Mouse (Mus musculus) CD4-positive, CD25-positive, alpha-beta regulatory T cell, adult 2 months (primary cell): ENCODE results near the gene Ano9.

Experiments
- DNase-seq: peaks from one replicate; pipeline ENCODE4 v3.0.0-alpha.2; 2012; ENCODE audit warnings: low read depth, low spot score

The Ano9 gene

DNA sequence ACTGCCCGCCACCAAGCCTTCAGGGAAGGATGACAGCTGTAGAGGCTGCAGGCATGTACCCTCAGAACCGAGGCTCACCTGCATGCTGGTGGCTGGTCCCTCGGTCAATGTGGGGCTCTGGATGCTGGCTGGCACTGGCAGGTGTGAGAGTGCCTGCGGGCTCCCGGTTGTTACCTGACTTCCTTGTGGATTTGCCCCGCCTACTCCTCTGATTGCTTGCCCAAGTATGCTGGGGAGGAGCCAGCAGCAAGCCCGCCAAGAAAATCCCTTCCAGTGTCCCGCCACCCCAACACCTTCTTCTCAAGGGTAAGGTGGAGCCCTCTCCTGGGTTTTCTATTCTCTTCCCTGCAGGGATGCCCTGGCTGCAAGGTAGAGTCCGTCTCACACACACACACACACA is at the start of gene Ano9:
Gene Ano9, minus strand, starts transcription at position 171 of the 400 bp plus-strand sequence.
- DNase-seq: no peak

DNA sequence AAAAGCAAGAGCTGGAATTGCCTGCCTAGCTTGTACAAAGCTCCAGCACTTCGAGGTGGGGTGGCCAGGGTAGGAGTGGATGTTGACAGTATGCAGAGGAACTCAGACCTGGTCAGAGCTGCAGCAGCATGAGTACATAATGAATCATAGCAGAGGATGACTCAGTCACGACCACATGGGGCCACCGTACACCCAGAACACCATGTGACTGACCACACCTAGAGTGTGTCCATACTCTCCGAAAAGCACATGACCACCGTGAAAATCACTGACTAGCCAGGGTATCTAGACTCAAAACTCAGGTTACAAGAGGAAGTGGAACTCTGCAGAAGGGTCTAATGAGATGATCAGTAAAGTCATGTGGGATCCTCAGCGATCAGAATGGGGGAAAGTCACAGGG is 47.2 kb upstream of the Ano9 start:
- DNase-seq: no peak

DNA sequence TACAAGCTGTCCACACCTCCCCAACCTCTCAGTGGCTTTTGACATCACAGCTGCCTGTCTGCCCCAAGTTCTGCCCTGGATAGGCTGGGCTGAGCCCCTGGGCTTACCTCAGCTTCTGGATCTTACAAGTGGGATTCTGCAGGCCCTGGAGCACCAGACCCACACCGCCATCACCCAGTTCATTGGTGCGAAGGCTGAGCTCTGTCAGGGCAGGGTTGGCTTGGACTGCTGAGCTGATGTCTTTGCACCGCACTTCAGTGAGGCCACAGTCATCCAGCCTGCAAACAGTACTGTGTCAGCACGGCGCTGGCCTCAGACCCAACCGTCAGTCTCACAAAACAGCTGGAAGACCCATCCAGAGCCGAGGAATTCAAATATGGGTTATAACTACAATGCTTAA is 46.8 kb upstream of the Ano9 start:
- no peak for DNase-seq

DNA sequence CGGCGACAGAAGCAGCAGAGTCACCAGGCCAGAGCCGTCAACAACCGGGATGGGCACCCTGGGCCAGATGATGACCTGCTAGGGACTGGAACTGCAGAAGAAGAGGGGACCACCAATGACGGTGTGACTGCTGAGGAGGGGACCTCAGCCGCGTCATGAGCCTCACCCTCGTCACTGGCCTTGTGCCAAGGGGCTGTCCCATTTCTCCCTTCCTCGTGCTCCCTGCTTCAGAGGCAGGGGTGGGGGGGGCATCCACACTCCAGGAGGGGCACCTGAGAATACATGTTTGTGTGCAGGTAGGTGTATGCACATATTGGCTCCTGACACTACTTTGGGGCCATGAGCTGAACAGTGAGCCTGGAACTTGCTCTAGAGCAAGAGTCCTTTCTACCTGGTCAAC is 37.8 kb upstream of the Ano9 start:
- DNase-seq: no peak

DNA sequence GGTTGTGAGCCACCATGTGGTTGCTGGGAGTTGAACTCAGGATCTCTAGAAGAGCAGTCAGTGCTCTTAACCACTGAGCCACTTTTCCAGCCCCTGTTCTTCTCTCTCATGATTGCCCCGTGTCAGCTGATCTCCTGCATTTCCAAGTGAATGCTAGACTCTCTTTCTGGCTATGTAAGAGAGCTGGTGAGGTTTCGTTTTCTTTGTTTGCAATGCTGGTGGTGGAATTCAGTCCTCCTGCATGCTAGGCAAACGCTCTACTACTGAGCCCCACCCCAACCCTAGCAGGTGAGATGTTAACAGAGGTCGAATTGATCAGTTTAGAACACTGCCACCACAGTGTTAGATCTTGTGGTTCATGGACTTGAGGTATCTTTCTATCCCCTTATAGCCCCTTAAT is 31.0 kb upstream of the Ano9 start:
- no peak for DNase-seq

DNA sequence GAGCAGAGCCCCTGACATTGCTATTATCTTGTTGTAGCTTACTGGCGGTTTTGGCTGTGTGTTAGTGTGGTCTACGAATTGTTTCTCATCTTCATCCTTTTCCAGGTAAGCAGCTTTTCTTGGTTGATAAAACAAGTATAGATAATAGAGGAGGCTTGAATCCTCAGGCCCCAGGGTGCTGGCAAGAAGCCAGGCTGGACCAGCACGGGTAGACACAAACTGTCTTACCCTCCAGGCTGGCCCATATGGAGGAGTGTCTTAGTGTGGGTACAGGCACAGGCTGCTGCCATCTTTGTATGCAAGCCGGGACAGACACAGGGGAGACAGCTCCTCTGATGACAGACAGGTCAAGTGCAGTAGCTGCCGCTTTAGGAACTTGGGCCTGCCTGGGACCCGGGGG is 29.4 kb upstream of the Ano9 start:
- no peak for DNase-seq

DNA sequence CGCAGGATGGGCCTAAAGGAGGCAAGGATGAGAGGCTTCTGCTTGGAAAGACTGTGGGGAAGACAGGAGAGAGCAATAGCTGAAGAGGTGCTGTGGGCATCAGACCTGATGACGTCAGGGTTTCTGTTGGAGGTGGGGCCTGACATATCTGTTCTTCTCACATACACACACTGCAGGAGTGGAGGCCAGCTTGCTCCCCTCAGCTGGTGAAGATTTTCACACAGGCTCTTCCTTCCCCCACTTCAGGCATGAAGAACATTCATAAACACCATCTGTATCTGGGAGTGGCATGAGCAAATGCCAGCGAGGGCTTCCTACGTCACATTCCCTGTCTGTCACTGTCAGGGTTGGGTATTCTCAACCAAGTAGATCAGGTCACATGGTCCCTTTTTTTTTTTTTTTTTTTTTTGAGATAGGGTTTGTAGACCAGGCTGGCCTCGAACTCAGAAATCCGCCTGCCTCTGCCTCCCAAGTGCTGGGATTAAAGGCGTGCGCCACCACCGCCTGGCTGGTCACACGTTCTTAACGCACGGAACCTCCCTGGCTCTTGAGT is 28.5 kb upstream of the Ano9 start:
- DNase-seq: no peak

DNA sequence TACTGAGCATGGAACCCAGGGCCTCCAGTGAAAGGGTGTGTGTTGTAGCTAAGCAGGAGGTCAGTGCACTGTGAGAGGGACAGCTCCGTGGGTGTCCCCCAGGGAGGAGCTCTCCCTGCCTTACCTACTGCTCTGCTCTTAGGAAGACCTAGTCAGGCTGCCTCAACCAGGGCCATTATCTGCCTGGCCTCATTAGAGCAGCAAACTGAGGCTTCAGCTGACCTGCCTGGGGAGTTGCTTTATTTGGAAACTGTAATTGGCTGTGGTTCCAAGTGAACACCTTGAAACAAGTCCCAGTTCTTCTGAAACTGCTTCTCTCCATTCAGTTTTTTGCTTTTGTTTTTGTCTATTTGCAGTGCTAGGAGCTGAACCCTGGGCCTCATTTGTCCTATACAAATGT is 27.8 kb upstream of the Ano9 start:
- DNase-seq: no peak

DNA sequence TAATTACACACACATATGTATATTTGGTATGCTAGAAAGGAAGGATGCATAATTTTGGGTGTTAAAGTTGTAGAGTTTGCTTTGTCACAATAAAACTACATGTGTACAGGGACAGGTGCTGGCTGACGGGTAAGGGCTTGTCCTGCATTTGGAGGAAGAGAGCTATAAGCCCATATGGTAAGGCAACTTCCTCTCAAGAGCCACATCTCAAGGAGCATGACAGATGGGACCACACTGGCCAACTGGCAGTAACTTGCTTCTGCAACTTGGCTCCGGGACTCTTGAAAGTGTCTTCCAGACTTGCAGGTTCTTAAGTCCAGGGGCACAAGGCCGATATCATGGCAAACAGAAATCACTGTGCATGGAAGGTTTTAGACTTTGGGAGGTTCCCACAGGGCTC is 27.0 kb upstream of the Ano9 start:
- no peak for DNase-seq

DNA sequence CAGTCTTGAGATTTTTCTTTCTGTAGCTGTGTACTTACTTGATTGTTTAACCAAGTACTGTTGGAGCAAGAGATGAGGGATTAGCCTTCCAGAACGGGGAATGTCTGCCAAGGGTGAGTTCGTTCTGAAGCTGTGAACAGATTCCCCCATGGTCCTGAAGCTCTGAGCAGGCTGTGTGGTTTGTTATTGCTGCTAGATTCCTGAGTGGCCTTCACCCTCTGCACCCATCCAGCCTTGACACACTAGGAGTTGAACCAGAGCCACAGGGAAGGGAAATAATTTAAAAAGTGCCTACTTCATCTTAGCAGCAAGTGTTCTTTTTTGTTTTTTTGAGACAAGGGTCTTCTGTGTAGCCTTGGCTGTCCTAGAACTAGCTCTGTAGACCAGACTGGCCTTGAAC is 26.3 kb upstream of the Ano9 start:
- no peak for DNase-seq

DNA sequence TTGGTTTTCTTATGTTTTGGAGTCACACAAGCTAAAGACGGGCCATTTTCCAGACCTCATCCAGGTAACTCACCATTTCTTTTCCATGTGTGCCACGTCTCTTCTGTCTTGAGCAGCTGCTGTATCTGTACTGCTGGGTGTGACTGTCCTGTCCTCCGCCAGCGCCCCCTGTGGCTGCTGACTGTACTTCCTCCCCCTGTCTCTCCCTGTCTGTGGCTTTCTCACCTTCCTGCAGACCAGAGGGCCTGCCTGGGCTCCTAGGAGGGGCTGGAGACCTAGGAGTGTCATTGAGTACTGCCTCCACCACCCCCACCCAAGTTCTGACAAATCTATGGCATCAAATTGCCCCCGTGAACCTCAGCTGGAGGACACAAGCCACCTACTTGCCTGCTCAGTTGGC is 25.5 kb upstream of the Ano9 start:
- peak; percentile 79 for DNase-seq

DNA sequence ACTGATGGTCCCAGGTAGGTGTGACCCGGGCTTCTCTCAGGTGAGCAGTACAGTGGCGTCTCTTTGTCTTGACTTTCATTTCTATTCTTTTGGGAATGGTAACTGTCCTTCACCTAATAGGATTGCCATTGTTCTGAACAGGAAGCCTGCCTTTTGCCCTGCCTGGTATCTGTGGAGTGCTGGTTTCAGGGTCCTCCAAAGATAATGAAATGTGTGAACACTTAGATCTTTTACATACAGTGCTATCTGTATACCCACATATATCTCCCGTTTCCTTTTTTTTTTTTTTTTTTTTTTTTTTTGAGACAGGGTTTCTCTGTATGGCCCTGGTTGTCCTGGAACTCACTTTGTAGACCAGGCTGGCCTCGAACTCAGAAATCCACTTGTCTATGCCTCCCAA is 23.7 kb upstream of the Ano9 start:
- no peak for DNase-seq

DNA sequence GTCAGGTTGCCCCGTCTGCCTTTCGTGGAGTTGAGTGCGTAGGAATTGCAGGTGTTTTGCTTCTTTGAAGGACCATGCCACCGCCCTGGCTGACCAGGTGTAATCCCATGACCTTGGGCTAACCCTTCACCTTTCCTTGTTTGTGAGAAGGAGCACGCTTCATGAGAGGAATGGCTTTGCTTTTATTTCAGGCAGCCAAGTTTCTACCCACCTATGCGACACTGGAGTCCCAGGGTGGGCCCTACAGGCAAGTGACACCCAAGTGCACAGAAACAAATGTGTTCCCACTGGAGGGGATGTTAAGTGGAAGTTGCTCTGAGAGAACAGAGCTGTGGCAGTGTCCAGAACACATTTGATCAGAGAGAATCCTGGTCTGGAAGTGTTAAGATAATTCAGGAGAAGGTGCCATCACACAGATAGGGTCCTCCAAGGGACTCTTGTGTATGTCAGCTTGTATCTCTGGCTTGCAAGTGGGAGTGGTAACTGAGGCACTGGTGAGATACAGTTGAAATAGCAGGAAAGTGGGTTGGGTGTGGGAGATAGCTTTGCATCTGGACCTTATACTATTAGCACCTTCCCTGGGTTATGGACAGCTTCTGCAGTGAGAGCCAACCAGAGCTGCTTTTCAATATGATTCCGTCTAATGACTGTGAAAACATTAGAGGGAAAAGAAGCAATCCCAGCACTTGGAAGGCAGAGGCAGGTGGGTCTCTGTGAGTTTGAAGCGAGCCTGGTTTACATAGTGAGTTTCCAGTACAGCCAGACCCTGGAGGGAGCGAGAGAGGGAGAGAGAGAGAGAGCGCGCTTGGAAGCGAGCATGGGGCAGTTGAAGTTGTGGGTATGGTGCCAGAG is 14.5 kb upstream of the Ano9 start:
- DNase-seq: no peak

DNA sequence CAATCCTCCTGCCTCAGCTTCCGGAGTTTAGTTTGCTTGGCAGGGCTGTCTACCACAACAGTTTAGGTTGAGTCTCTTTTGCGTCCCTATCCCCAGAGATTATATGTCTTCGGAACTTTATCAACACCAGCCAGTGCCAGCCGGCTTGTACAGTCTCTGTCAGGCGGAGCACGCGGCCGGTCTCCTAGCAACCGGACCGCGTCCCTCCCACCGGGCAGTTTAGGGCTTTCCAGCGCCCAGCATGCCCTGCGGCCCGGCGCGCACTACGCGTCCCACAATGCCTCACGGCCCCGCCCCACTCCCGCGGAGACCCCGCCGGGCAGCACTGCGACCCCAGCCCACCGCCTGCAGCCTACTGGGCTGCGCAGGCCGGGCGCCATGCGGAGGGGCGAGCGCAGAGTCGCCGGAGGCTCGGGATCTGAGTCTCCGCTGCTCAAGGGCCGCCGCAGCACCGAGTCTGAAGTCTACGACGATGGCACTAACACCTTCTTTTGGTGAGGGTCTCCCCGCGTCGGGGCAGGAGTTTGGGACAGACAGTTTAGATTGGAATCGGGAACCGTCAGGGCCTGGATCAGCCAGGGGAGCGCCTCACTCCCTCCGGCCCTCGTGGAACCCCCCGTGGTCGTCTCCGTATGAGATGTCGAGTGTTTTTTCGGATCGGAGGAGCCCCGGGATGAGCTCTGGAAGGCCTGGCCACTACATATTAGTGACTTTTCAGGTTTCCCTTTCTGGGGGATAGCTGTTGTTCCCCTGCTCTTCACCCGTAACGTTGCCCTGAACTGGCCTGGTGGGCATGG is 13.6 kb upstream of the Ano9 start:
- peak; percentile 93 for DNase-seq

DNA sequence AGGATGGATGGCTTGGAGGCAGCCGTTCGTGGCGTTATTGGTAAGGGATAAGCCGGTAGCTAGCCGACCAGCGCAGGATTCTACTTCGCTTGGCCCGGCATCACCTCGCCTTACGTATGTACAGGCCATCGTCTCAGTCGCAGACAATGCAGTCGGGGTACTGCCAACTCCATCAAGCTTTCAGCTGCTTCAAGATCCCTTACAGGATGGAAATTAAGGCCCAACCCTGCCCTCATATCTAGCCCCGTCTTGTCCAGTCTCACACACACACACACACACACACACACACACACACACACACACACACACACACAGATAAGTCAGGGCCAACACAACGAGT is 5.9 kb upstream of the Ano9 start:
- no peak for DNase-seq

DNA sequence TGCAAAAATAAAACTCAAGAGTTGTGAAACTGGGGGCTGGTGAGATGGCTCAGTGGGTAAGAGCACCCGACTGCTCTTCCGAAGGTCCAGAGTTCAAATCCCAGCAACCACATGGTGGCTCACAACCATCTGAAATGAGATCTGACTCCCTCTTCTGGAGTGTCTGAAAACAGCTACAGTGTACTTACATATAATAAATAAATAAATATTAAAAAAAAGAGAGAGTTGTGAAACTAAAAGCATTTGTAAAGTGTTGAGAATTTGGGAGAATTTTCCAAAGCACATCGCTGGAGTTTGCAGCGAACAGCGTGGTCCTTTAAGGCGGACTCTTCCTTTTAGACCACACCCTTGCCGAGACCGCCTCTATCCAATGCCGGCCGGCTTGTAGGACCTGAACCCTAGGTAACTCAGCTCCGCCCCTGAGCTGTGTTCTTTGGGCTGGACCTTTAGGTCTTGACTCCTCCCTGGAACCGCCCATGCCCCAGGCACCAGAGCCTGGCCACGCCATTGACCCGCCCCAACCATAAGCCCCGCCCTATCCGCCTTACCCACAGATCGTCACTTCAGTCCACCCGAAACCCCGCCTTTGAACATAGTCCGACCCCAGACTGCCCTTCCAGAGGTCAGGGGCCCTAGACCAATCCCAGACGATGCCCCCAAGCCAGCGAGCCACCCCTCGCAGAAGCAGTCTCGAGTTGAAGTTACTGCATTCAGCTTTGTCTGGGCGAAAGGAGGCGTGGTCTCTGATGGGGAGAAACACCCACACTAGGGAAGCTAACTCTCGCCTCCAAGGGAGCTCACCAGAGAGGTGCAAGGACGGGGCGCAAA is 5.3 kb upstream of the Ano9 start:
- peak; percentile 96 for DNase-seq

DNA sequence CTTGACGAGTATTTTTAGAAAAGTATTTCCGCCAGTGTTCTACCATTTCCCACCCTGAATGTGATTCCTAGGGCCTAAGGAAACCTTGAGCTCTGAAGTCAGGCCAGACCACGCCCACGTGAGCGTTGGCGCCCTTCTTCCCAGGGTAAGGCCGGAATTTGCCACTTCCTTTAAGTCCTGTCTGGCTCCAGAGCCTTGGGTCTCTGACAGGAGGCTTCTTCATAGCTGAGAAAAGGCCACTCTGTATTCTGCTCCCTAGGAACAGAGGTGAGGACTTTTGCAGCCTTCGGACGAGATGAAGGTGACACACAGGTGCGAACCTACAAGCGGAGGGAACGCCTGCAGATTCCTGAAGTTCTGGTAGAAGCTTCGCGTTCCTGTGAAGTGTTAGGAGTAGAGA is 4.6 kb upstream of the Ano9 start, which contains the start of gene Ptdss2:
Gene Ptdss2, plus strand, starts transcription at position 138 of the 400 bp plus-strand sequence.
- peak; percentile 15 for DNase-seq

DNA sequence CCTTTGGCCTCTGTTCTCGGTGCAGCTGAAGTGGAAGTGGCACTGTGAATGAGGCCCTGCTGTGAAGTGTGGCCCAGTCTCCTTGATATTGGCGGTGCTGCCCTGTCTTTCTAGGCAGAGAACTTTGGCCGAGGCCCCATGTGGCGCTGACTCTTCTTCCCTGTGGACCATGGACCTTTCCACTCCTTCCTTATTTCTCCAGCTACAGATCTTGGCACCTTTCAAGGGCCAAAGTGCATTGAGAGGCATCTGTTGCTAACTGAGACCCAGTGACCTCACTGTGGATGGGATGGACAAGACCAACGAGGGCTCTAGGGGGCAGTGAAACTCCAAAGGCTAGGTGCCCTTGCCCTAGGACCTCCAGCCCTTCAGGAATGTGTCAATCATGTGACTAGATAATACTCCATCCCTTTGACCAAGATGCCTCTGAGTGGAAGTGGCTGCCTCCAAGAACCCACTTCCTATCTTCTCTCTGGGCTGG is 3.5 kb upstream of the Ano9 start:
- DNase-seq: no peak

DNA sequence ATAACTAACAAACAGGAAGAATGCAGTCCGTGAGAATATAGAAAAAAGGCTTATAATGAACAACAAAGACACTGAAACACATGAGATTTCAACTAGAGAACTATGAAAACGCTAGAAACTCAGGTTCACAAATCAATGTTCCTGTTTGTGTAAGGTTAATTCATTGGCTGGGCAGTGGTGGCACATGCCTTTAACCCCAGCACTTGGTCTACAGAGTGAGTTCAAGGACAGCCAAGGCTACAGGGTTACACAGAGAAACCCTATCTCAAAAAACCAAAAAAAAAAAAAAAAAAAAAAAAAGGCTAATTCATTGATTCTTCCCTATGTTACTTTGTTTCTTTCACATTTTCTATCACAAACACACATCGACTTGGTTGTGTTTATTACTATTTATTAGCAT is 3.0 kb upstream of the Ano9 start:
- DNase-seq: no peak

DNA sequence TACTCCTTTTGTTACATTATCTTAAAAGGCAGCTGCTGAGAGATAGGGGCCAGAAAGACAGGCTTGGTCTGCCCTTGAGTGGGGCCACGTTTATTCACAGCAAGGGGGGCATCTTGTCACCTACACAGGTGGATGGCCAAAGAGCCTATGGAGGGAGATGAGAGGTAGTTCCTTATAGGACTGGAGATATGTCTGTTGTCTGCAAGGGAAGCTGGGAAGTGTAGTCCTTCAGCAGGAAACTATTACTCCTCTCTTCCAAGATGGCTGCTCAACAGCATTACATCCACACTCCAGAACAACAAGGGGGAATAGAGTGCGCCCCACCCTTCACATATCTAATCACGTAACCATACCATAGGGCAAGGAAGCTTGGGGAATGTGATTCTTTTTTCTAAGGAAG is 1.9 kb upstream of the Ano9 start:
- DNase-seq: no peak

DNA sequence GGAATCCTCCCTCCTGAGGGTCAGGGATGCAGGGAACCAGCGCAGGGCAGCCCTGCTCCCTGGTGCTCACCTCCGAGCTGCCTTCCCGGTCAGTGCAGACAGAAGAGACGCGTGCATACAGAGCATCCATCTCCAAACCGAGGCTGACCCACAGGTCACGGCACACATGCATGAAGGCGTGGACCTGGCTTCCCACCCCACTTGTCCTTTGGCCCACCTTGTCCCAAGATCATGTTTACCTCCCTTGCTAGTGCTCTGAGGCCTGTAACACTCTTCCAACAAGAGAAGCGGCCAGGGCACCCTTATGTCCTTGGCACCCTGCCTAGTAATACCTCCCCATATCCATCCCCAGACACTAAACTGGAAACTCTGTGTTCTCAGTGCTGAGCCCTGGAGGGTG is 1.7 kb downstream of the Ano9 start:
- DNase-seq: no peak

DNA sequence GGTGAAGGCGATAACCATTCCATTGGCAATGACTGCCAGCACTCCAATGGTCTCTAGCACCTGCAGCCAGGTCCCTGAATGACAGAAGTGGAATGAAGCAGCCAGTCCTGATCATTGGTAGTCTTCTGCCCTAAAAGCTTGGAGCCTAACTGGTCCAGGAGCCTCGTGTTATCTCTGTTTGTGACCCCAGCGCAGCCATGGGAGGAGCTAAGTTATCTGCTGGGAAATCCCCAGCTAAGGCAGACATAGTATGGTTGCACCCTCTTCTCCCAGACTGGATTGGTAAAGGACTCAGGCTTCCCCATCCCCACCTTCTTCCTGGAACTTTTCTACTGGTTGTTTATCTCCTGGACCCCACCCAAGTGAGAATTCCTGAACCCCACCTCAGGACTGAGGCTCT is 14.4 kb downstream of the Ano9 start:
- no peak for DNase-seq
